Mouse (Mus musculus): ENCODE measurements at regions not wholly inside any gene's neighbourhood (a gene's known extent, or its start where the extent isn't known, plus 50 kb on each side); places are given as distances from the start of the nearest gene placed in this dataset.

DNA sequence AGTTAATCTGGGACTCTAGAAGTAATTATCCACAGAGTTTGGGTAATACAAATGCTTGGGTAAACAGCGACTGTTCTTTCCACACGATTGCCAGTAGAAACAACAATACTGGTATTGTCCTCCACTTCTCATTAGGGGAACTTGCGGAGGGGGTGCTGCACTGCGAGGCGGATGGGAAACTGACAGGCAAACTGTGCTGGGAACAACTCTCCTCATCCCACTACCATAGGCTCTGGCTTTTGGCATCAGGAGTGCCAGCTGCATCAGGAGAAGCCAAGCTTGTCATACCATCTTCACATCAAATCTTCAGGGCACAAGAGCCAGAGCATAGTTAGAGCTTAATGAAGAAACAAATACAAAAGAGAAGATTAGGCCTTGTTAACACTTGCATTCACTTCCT, 349.2 kb upstream of the Tmem161b start:
- DNase-seq (ENCODE audit: low read depth, low spot score): peak; percentile 17

DNA sequence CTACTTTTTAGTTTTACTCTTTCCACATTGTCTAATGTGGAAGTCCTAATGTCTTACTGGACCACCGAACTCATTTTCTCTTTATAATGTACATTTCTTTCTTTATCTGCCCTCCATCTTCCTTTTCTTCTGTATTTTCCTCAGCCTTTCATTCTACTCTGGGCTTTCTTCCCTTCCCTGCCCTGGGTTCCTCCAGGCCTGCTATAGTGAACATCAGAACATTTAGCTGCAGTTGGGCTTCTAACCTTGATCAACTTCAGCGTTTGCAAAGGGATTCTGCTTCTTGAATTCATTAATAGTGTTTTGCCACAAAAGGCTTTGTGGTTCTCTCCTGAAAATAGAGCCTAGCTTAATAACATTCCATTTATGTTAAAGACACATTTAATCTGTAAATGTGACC, 342.5 kb upstream of the Tmem161b start:
- DNase-seq (ENCODE audit: low read depth, low spot score): no peak

DNA sequence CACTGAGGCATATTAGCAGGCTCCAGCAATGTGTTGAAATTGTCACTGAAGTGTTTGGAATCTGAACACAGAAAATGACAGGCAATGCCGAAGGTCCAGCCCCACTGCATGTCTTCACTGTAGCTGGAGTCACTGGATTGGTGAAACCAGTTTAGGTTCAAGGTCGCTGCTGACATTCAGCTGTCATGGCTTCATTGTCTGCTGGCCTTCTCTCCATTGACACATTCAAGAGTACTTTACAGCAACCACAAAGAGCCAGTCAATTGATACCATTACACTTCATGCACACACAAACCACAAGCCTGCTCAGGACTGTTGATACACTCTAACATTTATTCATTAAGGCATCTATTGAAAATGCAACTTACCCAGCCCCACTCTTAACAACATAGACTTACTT, 341.8 kb upstream of the Tmem161b start:
- no peak for DNase-seq (ENCODE audit: low read depth, low spot score)

DNA sequence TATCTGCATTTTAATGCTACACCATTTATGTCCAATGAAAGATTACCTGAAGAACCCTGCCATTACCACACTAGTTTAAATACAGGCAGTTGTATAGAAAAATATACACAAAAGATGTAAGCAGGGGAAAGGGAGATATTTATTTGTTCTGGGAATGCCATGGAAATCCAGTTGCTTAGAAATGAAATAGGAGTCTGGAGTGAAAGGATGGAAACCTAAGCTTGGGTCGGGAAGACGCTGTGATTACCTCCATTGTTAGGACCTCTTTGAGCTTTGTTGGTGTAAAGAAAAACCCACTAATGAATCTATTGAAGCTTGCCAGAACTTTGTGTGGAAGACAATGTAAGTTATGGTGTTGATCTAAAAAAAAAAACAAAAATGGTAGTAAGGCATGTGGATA, 341.3 kb upstream of the Tmem161b start:
- DNase-seq (ENCODE audit: low read depth, low spot score): no peak

DNA sequence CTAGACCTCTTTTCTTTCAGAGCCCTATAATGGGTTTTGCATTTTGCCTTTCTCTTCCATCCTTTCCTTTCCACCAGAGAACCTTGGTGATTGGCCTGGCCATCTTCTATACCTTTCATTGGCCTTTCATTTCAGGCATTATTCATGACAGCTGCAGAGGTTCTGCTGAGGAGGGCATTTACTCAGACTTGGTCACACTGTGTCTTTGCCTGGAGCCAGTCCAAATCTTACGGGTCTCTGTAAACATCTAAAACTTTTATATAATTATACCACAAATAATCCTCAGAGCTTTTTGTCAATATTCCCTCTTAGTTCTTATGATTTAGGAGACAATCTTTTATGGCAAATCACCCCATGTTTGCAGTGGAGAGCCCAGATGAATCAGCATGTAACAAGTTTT, 339.3 kb upstream of the Tmem161b start:
- DNase-seq (ENCODE audit: low read depth, low spot score): no peak

DNA sequence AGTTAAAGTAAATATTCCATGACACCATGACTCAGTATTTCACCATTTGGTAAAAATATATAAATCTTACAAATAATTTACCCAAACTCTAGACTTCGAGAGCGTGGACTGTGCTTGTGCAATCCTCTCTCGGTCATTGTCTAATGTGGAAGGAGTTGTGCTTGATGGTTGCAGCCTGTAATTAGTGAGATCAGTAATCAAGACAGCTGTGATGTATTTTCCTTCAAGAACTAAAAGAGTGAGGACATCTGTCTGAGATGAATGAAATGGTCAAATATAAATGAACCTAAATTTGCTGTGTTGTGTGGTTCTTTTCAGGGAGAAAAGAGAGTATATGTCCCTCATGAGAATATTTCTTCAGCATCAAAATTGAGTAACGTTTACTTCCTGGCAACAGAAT, 338.3 kb upstream of the Tmem161b start:
- no peak for DNase-seq (ENCODE audit: low read depth, low spot score)

DNA sequence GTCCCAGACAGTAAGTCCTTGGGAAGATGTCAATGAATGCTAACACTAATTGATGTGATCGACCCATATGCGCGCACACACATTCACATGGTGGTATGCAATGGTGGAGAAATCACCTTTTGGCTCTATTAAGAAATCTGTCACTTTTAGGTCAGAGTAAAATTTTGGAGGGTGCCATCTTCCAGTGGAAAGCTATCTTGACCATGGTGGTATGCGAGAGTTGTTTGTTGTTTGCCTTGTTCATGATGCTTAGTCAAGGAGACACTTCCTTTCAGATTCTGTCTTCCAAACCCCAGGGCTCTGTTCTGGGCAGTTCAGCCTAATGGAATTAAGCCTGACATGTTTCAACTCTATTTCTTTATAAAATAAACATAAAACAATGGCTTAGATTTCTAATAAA, 337.9 kb upstream of the Tmem161b start:
- DNase-seq (ENCODE audit: low read depth, low spot score): no peak

DNA sequence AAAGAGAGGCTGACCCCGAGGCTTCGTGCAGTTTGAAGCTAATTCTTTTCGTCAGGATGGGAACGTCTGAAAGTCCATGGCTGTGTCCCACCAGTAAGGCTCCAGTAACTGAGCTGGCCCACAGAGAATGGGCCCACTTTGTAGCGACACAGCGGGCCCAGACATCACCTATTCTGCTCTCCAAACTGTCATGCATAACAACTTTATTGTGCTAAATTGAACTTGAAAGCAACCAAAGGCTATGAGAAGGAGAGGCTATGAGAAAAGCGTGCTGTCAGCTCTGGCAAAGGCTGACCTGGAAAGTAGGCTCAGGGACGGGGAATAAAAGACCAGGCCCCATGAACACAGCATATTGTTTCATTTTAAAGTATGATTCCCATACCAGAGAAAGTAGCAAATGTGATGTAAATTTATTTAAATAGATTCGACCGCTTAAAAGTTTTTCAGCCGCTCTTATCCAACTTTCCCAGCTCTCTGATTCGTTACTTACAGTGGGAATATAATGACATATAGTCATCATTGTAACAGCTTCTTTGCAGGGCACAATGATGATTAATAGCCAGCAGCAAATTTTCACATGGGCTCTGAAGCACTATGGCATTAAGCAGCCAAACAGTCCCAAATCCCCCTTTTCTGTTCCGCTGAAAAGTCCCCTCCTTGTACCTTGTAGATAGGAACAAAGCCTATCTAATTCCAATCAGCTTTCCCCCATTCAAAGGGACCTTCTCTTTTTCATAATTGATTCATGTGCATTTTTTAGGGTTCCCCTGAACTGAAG, 337.1 kb upstream of the Tmem161b start:
- no peak for DNase-seq (ENCODE audit: low read depth, low spot score)

DNA sequence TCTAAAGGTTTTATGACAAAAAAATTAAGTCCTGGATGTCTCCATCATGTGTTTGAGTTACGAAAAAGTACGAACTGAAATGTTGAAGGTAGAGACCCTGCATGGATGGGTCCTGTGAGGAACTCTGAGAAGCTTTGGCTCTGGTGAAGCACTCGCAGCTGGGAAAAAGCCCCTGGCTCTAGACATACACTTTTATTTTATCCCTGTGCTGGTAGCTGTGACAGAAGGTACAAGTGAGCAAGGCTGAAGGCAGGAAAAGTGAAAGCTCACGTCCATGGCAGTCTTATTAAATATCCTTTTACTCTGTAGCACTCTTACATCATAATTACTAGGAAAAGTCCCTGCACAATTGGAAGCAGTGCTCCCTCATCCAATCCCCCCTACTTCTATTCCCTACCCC, 336.4 kb upstream of the Tmem161b start:
- DNase-seq (ENCODE audit: low read depth, low spot score): no peak

DNA sequence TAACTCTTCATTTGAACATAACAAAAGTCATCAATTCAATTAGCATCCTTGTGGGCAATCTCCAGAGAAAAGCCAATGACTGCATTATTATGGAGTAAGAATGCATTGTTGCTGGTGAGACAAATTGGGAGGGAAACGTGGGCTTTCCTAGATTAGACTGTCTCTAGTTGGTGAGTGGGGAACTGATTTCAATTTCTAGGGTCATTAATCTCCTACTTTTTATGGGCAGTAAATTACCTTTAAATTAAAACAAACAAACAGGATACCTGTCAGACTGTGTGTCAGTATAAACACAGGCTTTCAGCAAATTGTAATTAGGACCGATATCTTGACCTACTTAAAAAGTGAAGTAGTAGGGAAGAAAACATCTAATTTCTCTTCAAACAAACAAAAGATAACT, 307.4 kb upstream of the Tmem161b start:
- DNase-seq (ENCODE audit: low read depth, low spot score): no peak

DNA sequence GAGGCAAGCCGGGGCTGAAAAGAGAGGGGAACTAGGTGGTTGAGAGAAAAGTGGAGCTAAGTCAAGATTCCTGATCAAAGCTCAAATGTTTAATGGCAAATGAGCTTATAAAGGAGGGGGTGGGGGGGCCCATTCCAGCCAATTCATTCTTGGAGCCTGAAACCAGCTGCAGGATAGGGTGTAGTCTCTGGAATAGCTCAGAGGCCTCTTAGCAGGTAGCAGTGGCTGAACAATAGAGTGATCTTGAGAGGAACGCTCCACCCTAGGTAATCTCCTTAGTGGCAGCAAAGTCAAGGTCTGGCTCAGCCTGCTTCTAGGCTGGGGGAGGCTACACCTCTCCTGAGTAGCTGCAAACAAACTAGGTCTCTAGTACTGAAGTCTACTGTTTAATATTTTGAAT, 289.3 kb upstream of the Tmem161b start:
- DNase-seq (ENCODE audit: low read depth, low spot score): no peak

DNA sequence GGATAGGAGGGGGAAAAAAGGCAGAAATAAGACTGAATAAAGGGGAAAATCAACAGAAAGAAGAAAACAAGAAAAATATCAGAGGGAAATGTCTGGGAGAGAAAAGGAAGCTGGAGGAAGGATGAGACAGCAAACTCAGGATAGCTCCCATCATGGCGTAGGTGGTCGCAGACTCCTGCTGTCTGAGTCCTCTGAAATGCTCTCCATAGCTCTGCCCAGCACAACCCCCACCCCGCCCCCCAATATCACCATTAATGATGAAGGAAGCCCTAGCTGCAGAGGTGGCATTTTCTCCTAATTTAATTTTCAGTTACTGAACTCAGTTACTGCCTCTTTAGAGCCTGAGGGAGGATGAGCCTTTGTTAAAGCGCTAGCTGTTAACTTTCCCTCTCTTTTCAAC, 275.6 kb upstream of the Tmem161b start:
- no peak for DNase-seq (ENCODE audit: low read depth, low spot score)

DNA sequence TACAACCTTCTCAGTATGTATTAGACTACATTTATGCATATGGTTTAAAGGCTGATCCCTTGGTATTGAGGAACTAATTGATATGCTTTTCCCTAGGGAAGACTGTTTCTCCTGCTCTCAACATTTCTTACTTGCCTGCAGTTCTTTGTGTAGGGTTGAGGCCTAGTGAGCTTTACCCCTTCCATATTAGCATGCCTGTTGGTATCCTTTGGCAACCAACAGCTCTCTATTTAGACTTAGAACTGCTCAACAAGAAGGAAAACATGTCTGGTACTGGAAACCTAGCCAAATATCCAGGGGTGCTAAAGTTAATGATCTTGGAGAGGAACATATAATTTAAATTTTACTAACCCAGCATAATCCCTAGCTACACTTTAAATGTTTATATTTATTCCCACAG, 270.9 kb upstream of the Tmem161b start:
- no peak for DNase-seq (ENCODE audit: low read depth, low spot score)

DNA sequence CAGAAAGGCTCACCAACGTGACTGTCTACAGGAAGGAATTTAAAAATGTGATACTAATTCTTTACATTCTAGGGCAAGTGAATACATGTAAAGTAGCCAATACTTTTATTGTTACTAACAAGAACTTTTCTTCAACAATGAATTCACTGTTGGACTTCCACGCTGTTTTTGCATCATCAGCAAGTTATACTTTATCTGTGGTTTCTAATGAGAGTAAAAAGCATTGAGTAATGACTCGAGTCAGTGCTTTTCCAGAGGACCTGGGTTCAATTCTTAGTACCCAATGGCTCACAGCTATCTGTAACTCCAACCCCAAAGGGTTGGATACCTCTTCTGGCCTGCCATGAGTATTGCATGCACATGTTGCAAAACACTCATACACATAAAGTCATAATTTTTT, 270.3 kb upstream of the Tmem161b start:
- no peak for DNase-seq (ENCODE audit: low read depth, low spot score)

DNA sequence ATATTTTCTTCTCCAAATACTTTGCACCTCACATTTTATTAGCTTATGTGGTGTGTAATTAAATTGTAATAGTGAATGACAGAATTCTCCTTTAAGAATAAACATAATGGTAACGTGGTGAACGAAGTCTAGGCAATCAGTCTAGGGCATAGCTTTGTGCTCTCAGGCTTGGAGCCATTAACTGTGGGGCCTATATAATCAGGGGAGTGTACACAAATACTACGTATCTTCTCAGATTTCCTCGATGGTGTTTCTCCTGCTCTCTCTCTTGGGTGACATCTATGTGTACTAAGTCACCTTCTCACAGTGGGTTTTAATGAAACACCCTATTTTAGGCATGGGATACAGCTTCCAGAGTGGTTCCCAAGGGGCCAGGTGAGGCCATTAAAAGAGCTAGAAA, 269.7 kb upstream of the Tmem161b start:
- DNase-seq (ENCODE audit: low read depth, low spot score): no peak

DNA sequence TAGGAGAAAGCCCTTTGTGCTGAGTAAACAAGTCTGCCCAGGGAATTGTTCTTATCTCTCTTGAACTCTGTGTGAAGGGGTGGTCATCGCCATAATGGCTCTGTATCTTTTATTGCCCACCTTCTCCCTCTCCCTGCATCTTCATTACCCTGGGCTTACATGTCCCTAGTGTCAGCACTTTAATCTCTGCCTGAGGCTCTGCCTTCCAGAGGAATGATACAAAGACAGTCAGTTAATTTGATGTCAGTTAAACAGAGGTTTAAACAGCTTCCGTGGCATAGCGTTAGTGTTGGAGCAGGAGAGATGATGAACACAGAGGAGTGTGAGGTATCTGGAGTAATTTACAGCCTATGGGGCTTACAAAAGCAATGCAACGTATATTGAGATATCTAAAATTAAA, 269.2 kb upstream of the Tmem161b start:
- DNase-seq (ENCODE audit: low read depth, low spot score): no peak

DNA sequence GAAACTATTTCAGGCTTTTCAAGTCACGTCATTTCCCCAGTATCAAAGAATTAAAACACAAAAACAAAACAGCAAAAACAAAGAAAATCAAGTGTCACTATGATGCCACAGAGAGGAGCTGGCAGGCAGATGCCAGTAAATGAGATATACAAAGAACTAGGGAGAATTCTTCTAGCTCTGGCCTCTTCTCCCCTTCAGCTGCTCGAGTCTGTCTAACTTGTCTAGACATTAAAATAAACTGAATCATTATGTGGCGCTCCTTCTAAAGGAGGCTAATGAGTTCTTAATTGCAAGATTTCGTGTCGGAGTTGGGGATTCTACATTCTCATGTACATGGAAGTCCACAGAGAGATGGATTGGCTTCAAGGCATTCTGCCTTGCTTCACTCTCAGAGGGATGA, 266.4 kb upstream of the Tmem161b start:
- DNase-seq (ENCODE audit: low read depth, low spot score): no peak

DNA sequence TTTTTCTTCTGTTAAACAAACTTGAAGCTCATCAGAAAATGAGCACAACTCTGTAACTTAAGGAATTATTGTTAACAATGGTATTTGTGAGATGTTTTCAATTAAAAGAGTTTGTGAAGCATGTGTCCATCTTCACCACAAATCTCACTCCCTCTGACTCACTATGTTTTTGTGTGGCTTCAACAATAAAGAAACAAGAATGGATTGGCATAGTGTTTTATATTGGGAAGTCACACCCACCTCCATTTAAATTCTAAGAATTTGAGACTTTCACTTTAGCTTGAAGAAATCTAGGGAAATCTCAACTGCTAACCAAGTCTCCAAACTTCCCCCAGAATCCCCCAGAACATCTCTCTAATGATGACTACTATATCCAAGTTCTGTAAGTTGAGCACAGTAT, 243.6 kb upstream of the Tmem161b start:
- DNase-seq (ENCODE audit: low read depth, low spot score): no peak

DNA sequence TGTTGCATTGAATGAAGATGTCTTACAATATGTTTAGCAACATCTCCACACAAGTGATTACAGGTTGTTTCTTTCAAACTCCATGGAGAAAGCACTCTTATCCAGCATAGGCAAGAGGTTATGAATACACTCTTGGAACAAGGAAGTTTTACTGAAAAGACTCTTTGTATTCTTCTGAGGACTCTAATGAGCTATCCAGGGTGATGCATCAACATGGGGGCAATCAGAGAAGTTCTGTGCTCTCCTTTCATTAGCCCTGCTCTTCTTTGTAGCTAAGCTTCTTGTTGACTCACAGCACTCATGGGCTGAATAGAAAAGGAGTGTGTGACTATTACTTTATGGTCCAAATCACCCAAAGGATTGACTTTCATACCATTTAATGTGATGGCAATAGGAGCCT, 242.6 kb upstream of the Tmem161b start:
- no peak for DNase-seq (ENCODE audit: low read depth, low spot score)

DNA sequence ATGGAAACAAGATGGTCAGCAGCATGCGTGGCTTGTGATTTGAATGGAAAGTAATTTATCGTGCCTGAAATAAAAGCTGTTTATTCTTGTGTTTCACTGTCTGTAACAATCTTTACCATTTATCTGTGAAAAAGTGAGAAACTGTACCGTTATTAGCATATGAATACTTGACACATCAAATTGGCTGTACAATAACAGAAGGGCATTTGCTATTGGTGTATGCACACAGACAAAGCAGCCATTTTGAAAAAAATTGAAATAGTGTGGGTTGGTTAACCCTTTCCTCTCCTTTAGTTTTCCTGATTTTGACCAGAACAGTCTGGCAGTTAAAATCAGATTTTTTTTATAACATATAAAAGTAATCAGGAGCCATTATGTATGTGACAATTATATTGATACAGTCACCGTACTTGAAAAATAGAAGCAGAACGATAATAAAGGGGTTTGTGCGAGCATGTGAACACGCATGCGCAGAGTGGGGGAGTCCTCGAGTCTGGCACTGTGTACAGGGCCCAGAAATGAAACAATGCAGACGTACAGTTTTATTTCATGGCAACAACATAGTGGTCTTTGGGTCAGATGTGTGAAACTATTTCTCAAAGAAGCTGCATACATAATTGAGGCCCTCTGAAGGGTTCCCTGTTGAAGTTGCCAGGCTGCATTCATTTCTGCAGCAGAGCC, 237.3 kb upstream of the Tmem161b start:
- DNase-seq (ENCODE audit: low read depth, low spot score): no peak

DNA sequence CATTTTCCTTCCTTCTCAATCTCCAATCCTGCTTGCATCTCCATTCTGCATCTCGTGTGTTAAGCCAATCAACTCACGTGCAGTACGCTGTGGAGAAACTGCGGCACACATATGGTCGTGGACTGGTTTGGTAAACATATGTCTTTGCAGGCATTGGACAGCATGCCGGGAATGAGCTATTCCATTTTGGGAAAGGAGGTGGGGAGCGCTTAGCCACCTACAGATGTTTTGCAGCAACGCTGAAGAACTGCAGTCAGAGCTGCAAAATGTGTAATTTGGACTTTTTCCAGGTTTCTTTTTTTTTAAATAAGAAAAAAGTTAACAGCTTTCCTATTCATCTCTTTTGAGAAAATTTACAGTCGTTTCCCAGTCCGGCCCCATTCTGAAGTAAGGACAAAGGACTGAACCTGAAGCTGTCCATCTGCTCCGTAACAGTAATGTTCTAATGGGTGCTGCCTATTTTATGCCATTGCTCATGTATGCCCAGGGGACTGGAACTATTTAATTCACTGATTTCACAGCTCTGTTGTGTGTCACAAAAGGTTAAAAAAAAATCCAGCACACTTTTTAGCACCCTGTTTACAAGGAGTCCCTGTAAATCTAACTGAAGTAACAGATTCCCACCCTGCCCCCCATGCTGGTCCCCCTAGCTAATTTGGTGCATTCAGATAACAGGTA, 234.2 kb upstream of the Tmem161b start:
- peak; percentile 85 for DNase-seq (ENCODE audit: low read depth, low spot score)

DNA sequence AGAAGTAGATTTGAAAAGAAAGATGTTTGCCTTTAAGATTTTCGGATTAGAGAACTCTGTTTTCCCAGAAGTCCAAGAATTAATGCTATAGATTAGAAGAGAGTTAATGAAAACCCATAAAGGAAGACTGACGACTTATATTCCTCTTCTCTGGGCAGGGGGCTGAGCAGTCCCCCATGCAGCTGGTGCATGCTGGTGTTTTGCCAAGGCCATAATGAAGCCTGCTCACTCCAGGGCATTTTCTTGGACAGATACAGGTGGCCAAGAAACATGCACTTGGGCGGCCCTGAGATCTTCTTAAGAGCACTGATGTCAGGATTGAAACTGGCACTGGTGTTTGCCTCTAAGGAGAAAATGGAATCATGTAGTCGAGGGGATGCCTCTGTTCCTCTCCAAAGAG, 233.6 kb upstream of the Tmem161b start:
- DNase-seq (ENCODE audit: low read depth, low spot score): no peak

Data from telencephalon, adult 2 months (tissue).